Mouse (Mus musculus) midbrain, embryonic 13.5 days (tissue): ENCODE measurements at regions not wholly inside any gene's neighbourhood (a gene's known extent, or its start where the extent isn't known, plus 50 kb on each side); places are given as distances from the start of the nearest gene placed in this dataset.

Source experiments
- ATAC-seq: fragments of 200-750 bp; cut with Nextera tagmentation; 2 replicates; pipeline ENCODE4 v1.8.0; 2017; ENCODE audit warnings: mild to moderate bottlenecking, moderate TSS enrichment, moderate library complexity
- H3K27ac ChIP-seq: fragments of 300-500 bp; sonication (generic); 2 replicates; pipeline ENCODE4 v1.5.1; 2015; ENCODE audit warnings: inconsistent platforms, mild to moderate bottlenecking, moderate library complexity
- H3K27me3 ChIP-seq: fragments of 300-500 bp; sonication (generic); 2 replicates; pipeline ENCODE4 v1.6.1; 2015; ENCODE audit warnings: mild to moderate bottlenecking, inconsistent platforms
- H3K36me3 ChIP-seq: fragments of 300-500 bp; sonication (generic); 2 replicates; pipeline ENCODE4 v1.6.1; 2015; ENCODE audit warnings: mild to moderate bottlenecking, inconsistent platforms
- H3K4me1 ChIP-seq: fragments of 300-500 bp; sonication (generic); replicated peaks from 2 replicates; pipeline ENCODE4 v1.6.1; 2015; ENCODE audit warnings: inconsistent platforms
- H3K4me2 ChIP-seq: fragments of 300-500 bp; sonication (generic); replicated peaks from 2 replicates; pipeline ENCODE4 v1.6.1; 2015; ENCODE audit warnings: moderate library complexity, mild to moderate bottlenecking, inconsistent platforms
- H3K4me3 ChIP-seq: fragments of 300-500 bp; sonication (generic); replicated peaks from 2 replicates; pipeline ENCODE4 v1.5.1; 2015; ENCODE audit warnings: mild to moderate bottlenecking, inconsistent platforms
- H3K9ac ChIP-seq: fragments of 300-500 bp; sonication (generic); replicated peaks from 2 replicates; pipeline ENCODE4 v1.6.1; 2015; ENCODE audit warnings: mild to moderate bottlenecking, inconsistent platforms
- H3K9me3 ChIP-seq: fragments of 300-500 bp; sonication (generic); 2 replicates; pipeline ENCODE4 v1.6.1; 2016; ENCODE audit warnings: mild to moderate bottlenecking, inconsistent platforms
- WGBS: fragments of 180-500 bp; shearing (Covaris S2); methylation state at CpG from one replicate; pipeline ENCODE4 v1.1.7; 2015; 5-methylcytosine and 5-hydroxymethylcytosine counted together

DNA sequence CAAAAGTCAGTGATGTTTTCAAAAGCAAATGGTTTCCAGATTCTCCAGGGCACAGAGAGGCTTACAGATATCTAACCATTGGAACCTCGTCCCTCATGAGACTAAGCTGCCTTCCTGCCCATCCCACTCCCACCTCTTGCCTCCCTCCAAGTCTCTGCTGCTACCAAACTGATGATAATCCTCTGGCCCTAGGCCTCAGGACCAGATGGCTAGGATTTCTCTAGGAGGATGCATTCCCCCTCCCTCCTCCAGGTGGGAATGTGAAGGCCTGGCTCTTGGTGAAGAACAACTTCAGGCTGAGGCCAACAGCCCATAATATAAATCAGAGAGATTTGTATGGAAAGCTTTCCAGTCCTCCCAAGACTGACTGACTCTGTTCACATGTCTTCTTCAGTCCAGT is 198.9 kb upstream of the Cdh5 start:
- Histone ChIP-seq H3K4me3 (no peak overlapping the region), H3K9me3 (0 out of 2 replicates have a peak, but pooled peaks cover 4% of the 10 kb centered on the region), H3K4me2 (no peak overlapping the region), H3K9ac (no peak overlapping the region), H3K36me3 (no peaks in the 10 kb centered on the region), H3K27ac (no peak overlapping the region), H3K27me3 (no peaks in the 10 kb centered on the region), H3K4me1 (no peaks in the 10 kb centered on the region)
- 78% methylated on average over 1 of the region's 1 CpGs for WGBS
- no peak for ATAC-seq

GRCm38 (mm10) chr8:103903635-103904034 is 197.8 kb upstream of the Cdh5 start:
- Histone ChIP-seq H3K27ac (no peak overlapping the region), H3K9me3 (0 out of 2 replicates have a peak, but pooled peaks cover 4% of the 10 kb centered on the region), H3K4me3 (no peak overlapping the region), H3K9ac (no peak overlapping the region), H3K36me3 (no peaks in the 10 kb centered on the region), H3K27me3 (no peaks in the 10 kb centered on the region), H3K4me1 (no peaks in the 10 kb centered on the region; the same call in 1 of the 2 replicates), H3K4me2 (no peak overlapping the region)
- WGBS = 88% methylated on average over 5 of the region's 5 CpGs
- ATAC-seq = no peak

- Histone ChIP-seq H3K4me3 (no peak overlapping the region), H3K27ac (no peak overlapping the region), H3K4me2 (no peak overlapping the region), H3K27me3 (no peaks in the 10 kb centered on the region), H3K9me3 (0 out of 2 replicates have a peak, but pooled peaks cover 4% of the 10 kb centered on the region), H3K4me1 (no peaks in the 10 kb centered on the region; the same call in 1 of the 2 replicates), H3K36me3 (no peaks in the 10 kb centered on the region), H3K9ac (no peak overlapping the region)
- WGBS = 91% methylated on average over 4 of the region's 4 CpGs
- ATAC-seq = no peak
Observed at GRCm38 (mm10) chr8:103907662-103908061, 193.8 kb upstream of the Cdh5 start.

GRCm38 (mm10) chr8:103911287-103912015 is 190.0 kb upstream of the Cdh5 start:
- no peaks in the 10 kb centered on the region for H3K36me3 ChIP-seq
- no peak overlapping the region for H3K4me2 ChIP-seq
- H3K9ac ChIP-seq = no peak overlapping the region
- ATAC-seq = no peak
- WGBS = 71% methylated on average over 2 of the region's 2 CpGs
- 0 out of 2 replicates have a peak, but pooled peaks cover 1% of the 10 kb centered on the region for H3K9me3 ChIP-seq
- H3K27me3 ChIP-seq = no peaks in the 10 kb centered on the region
- H3K4me3 ChIP-seq = no peak overlapping the region
- H3K4me1 ChIP-seq = no peaks in the 10 kb centered on the region; the same call in 1 of the 2 replicates
- no peak overlapping the region for H3K27ac ChIP-seq

DNA sequence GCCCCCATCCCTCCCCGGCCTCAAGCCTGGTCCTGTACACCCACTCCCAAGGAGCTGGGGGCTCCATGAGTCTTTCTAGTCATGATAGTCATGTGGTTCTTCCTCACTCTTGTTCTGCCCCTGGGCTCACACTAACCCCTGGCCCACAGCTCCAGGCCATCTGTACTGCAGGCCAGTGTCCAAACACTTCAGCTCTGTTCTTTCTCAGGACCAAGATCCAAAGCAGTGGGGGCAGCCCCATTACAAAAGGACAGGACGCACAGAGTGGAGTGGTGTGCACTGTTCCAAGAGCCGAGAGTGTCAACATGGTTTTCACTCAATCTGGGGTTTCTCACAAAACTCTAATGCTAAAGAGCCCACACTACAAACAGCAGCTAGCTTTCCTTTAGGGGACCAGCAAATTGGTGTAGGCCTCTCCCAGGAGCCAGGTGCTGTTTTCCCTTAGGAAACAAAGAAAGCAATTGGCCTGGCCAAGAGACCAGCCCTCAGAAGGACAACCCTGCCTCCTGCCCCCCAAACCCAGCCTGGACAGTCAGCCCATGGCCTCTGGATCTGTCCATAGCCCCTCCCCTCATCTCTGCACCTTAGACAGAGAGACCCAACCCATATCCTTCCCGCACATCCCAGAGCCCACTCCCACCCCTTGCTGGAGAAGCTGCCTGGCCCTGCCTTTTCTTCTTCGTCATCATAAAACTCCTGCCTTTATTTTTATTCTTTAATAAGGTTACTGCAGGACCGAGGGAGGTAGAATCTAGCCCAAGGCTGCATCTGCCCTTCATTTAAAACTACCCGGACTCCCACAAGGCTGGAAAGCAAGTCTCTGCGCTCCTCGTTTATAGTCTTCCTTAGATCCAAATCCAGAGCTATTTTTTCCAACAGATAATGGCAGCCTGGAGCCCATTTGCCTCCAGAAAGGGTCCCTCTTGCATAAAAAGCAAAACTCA is 188.2 kb upstream of the Cdh5 start:
- ATAC-seq = 0 out of 2 replicates have a peak, but pooled peaks have one; percentile 62

DNA sequence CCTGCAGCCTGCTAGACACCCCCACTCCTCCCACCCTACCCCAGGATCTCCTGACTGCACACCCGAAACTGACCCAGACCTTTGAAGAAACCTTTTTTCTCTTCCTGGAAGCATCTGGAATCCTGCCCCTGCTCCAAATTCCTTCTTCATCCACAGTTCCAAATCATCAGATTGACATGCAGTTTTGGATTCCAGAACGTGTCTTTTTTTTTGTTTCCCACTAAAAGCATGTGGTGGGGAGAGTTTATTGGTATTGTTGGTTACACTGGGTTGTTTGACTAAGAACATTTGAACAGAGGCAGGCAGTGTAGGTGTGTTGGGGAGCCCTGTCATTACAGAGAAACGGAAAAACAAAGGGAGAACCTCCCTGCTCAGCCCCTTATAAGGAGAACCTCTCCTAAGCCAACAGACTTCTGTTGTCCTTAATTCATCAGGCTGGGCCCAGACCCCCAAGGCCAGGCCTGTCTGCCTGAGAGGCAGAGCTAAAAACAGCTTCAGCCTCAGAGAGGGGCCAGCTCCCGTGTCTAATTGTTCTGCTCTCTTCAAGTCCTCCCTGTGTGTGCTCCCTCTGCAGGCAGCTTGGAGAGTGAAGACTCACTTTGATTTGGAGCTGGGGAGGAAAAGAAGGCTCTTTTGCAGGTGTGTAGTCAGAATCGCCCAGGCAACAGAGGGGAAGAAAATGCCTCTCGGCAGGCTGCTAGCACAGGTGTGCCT is 187.3 kb upstream of the Cdh5 start:
- Histone ChIP-seq H3K27me3 (no peaks in the 10 kb centered on the region), H3K9ac (no peak overlapping the region), H3K4me1 (no peaks in the 10 kb centered on the region), H3K36me3 (no peaks in the 10 kb centered on the region), H3K4me3 (no peak overlapping the region), H3K4me2 (no peak overlapping the region), H3K9me3 (no peaks in the 10 kb centered on the region), H3K27ac (no peak overlapping the region)
- ATAC-seq = 0 out of 2 replicates have a peak, but pooled peaks have one; percentile 30
- WGBS = 49% methylated on average over 6 of the region's 6 CpGs

More for the DNA sequence above, 188.2 kb upstream of the Cdh5 start:
- Histone ChIP-seq H3K9ac (no peak overlapping the region), H3K27me3 (no peaks in the 10 kb centered on the region), H3K9me3 (no peaks in the 10 kb centered on the region), H3K27ac (no peak overlapping the region), H3K4me3 (no peak overlapping the region), H3K4me1 (no peaks in the 10 kb centered on the region; the same call in 1 of the 2 replicates), H3K36me3 (no peaks in the 10 kb centered on the region), H3K4me2 (no peak overlapping the region)
- 78% methylated on average over 9 of the region's 9 CpGs for WGBS

DNA sequence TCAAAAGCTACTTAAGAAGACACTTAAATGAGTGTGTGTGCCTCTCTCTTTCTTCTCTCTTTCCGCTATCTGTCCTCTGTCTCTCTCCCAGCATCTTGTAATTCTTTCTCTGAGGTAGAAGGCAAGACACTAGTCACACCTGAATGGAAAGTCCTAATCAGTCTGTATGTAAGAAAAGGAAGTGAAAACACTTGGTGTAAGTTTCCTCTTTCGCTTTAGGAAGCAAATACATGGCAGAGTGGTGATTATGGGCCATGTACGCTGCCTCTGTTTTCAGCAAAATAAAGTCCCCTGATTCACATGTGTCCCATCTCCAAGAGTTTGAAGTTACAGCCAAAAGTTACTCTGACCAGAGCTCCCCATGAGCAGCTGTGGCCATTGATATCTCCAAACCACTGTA is 182.1 kb upstream of the Cdh5 start:
- no peak for ATAC-seq
- Histone ChIP-seq H3K36me3 (no peaks in the 10 kb centered on the region), H3K27ac (no peak overlapping the region), H3K4me3 (no peak overlapping the region), H3K4me2 (no peak overlapping the region), H3K4me1 (no peaks in the 10 kb centered on the region), H3K9me3 (no peaks in the 10 kb centered on the region), H3K9ac (no peak overlapping the region), H3K27me3 (no peaks in the 10 kb centered on the region)
- 85% methylated on average over 3 of the region's 3 CpGs for WGBS

- 91% methylated on average over 4 of the region's 4 CpGs for WGBS
- Histone ChIP-seq H3K4me1 (no peaks in the 10 kb centered on the region), H3K27me3 (no peaks in the 10 kb centered on the region), H3K4me2 (no peak overlapping the region), H3K9ac (no peak overlapping the region), H3K9me3 (no peaks in the 10 kb centered on the region), H3K36me3 (no peaks in the 10 kb centered on the region), H3K4me3 (no peak overlapping the region), H3K27ac (no peak overlapping the region)
- no peak for ATAC-seq
Observed at GRCm38 (mm10) chr8:103921621-103922020, 179.8 kb upstream of the Cdh5 start.

GRCm38 (mm10) chr8:103922746-103923145 is 178.7 kb upstream of the Cdh5 start:
- ATAC-seq = no peak
- no peak overlapping the region for H3K4me2 ChIP-seq
- H3K27ac ChIP-seq = no peak overlapping the region
- WGBS = 81% methylated on average over 2 of the region's 2 CpGs
- H3K36me3 ChIP-seq = no peaks in the 10 kb centered on the region
- H3K9ac ChIP-seq = no peak overlapping the region
- no peaks in the 10 kb centered on the region for H3K9me3 ChIP-seq
- no peaks in the 10 kb centered on the region for H3K4me1 ChIP-seq
- H3K4me3 ChIP-seq = no peak overlapping the region
- H3K27me3 ChIP-seq = no peaks in the 10 kb centered on the region

GRCm38 (mm10) chr8:103932681-103933080 is 168.7 kb upstream of the Cdh5 start:
- no peak overlapping the region for H3K9ac ChIP-seq
- ATAC-seq = no peak
- no peaks in the 10 kb centered on the region for H3K9me3 ChIP-seq
- no peaks in the 10 kb centered on the region for H3K4me1 ChIP-seq
- no peak overlapping the region for H3K4me3 ChIP-seq
- no peaks in the 10 kb centered on the region for H3K36me3 ChIP-seq
- no peaks in the 10 kb centered on the region for H3K27me3 ChIP-seq
- no peak overlapping the region for H3K4me2 ChIP-seq
- 92% methylated on average over 1 of the region's 1 CpGs for WGBS
- no peak overlapping the region for H3K27ac ChIP-seq

GRCm38 (mm10) chr8:103936491-103936890 is 164.9 kb upstream of the Cdh5 start:
- no peak for ATAC-seq

More at GRCm38 (mm10) chr8:103936491-103936890, 164.9 kb upstream of the Cdh5 start:
- WGBS = 81% methylated on average over 3 of the region's 3 CpGs
- Histone ChIP-seq H3K4me3 (no peak overlapping the region), H3K4me1 (0 out of 2 replicates have a peak, but pooled peaks cover 6% of the 10 kb centered on the region), H3K4me2 (no peak overlapping the region), H3K9ac (no peak overlapping the region), H3K27ac (no peak overlapping the region), H3K27me3 (no peaks in the 10 kb centered on the region), H3K36me3 (no peaks in the 10 kb centered on the region), H3K9me3 (0 out of 2 replicates have a peak, but pooled peaks cover 2% of the 10 kb centered on the region)
